Mouse (Mus musculus) C2C12 (cell line): ENCODE data around the gene Ago1.

Source experiments
- CTCF ChIP-seq: IDR thresholded peaks from one replicate; pipeline ENCODE4 v1.5.1; 2011; ENCODE audit not compliant: control insufficient read depth, insufficient read depth, insufficient read length
- MAX ChIP-seq: IDR thresholded peaks from one replicate; pipeline ENCODE4 v1.6.1; 2011; ENCODE audit warnings: mild to moderate bottlenecking, control low read depth
- USF1 ChIP-seq: IDR thresholded peaks from one replicate; pipeline ENCODE4 v1.6.1; 2011; ENCODE audit warnings: low read depth, mild to moderate bottlenecking, control low read depth, moderate library complexity

DNA sequence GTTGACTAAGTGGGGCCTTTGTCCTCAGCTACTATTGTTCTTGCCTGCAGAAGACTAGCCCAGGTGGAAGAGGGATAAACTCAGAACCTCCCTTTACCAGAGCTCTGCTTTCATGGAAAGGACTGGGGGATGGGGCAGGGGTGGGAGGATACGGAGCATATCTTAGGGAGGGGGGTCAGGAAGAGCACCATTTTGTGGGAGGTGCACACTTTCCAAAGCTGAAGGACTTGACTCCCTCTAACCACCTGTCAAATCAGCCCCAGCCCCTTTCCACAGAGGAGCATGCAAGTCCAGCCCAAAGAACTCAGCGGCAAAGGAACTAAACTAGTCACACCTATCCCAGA, 3.5 kb downstream of the Ago1 start:
- no peak for TF ChIP-seq CTCF
- TF ChIP-seq MAX = no peak
- TF ChIP-seq USF1 = no peak
